Mouse (Mus musculus) forebrain, embryonic 15.5 days (tissue): Measurements from ENCODE around the gene Pgap1. TPM values are rescaled to one million over a fixed set of nuclear protein-coding genes. Genes with fewer than 3 reads are reported as not detected.

ENCODE experiments used
- ATAC-seq: fragments of 200-750 bp; cut with Nextera tagmentation; replicated peaks from 2 replicates; pipeline ENCODE4 v1.8.0; 2017; ENCODE audit warnings: mild to moderate bottlenecking, moderate TSS enrichment, moderate library complexity
- H3K27ac ChIP-seq: fragments of 300-500 bp; sonication (generic); replicated peaks from 2 replicates; pipeline ENCODE4 v1.5.1; 2015; ENCODE audit warnings: mild to moderate bottlenecking, inconsistent platforms
- H3K27me3 ChIP-seq: fragments of 300-500 bp; sonication (generic); 2 replicates; pipeline ENCODE4 v1.6.1; 2015; ENCODE audit warnings: inconsistent platforms
- H3K36me3 ChIP-seq: fragments of 300-500 bp; sonication (generic); 2 replicates; pipeline ENCODE4 v1.6.1; 2015; ENCODE audit warnings: mild to moderate bottlenecking, inconsistent platforms
- H3K4me1 ChIP-seq: fragments of 300-500 bp; sonication (generic); 2 replicates; pipeline ENCODE4 v1.6.1; 2015; ENCODE audit warnings: inconsistent platforms
- H3K4me2 ChIP-seq: fragments of 300-500 bp; sonication (generic); replicated peaks from 2 replicates; pipeline ENCODE4 v1.6.1; 2015; ENCODE audit warnings: mild to moderate bottlenecking, inconsistent platforms
- H3K4me3 ChIP-seq: fragments of 300-500 bp; sonication (generic); 2 replicates; pipeline ENCODE4 v1.5.1; 2015; ENCODE audit warnings: mild to moderate bottlenecking, inconsistent platforms
- H3K9ac ChIP-seq: fragments of 300-500 bp; sonication (generic); replicated peaks from 2 replicates; pipeline ENCODE4 v1.6.1; 2015; ENCODE audit warnings: mild to moderate bottlenecking, inconsistent platforms
- H3K9me3 ChIP-seq: fragments of 300-500 bp; sonication (generic); 2 replicates; pipeline ENCODE4 v1.6.1; 2016; ENCODE audit warnings: inconsistent platforms
- WGBS: fragments of 180-500 bp; shearing (Covaris S2); methylation state at CpG from one replicate; pipeline ENCODE4 v1.1.7; 2015; ENCODE audit warnings: mixed read lengths; 5-methylcytosine and 5-hydroxymethylcytosine counted together
- polyA plus RNA-seq: library from polyadenylated mRNA; unstranded; fragments of >200 nt; fragmentation: Nextera tagmentation; extraction: Ambion mirVana; gene quantifications from 2 replicates; pipeline ENCODE4 v1.2.1, GENCODE M21; 2015

The Pgap1 gene
- polyA plus RNA-seq, 1 experiment from 2014 or later = 30.4 TPM

- 13% methylated on average over 8 of the region's 8 CpGs for WGBS
These were observed 21.1 kb upstream of the Pgap1 start for GRCm38 (mm10) chr1:54578358-54579184.

GRCm38 (mm10) chr1:54569102-54569501 is 11.6 kb upstream of the Pgap1 start:
- H3K9ac ChIP-seq = no peak overlapping the region
- ATAC-seq = no peak
- no peak overlapping the region for H3K4me3 ChIP-seq
- no peaks in the 10 kb centered on the region for H3K36me3 ChIP-seq
- H3K9me3 ChIP-seq = no peaks in the 10 kb centered on the region
- H3K4me1 ChIP-seq = no peaks in the 10 kb centered on the region
- H3K27ac ChIP-seq = no peak overlapping the region
- WGBS = 76% methylated on average over 2 of the region's 2 CpGs
- no peak overlapping the region for H3K4me2 ChIP-seq
- no peaks in the 10 kb centered on the region for H3K27me3 ChIP-seq

More at GRCm38 (mm10) chr1:54578358-54579184, 21.1 kb upstream of the Pgap1 start:
- Histone ChIP-seq H3K4me1 (peaks cover 17% of the 10 kb centered on the region), H3K27ac (peak overlapping the region; percentile 76), H3K36me3 (no peaks in the 10 kb centered on the region), H3K9ac (no peak overlapping the region; the same call in 1 of the 2 replicates), H3K4me3 (0 out of 2 replicates have a peak overlapping the region, but pooled peaks have one; percentile 9), H3K27me3 (no peaks in the 10 kb centered on the region), H3K4me2 (peak overlapping the region; percentile 27), H3K9me3 (no peaks in the 10 kb centered on the region)
- peak; percentile 86 for ATAC-seq

- H3K27me3 ChIP-seq = no peaks in the 10 kb centered on the region
- H3K4me1 ChIP-seq = no peaks in the 10 kb centered on the region
- no peaks in the 10 kb centered on the region for H3K9me3 ChIP-seq
- no peak overlapping the region for H3K27ac ChIP-seq
- H3K4me3 ChIP-seq = no peak overlapping the region
- H3K4me2 ChIP-seq = no peak overlapping the region
- 89% methylated on average over 6 of the region's 6 CpGs for WGBS
- H3K9ac ChIP-seq = no peak overlapping the region
- ATAC-seq = no peak
- no peaks in the 10 kb centered on the region for H3K36me3 ChIP-seq
These were observed 6.4 kb upstream of the Pgap1 start for GRCm38 (mm10) chr1:54563923-54564322.

- Histone ChIP-seq H3K27ac (peak overlapping the region; percentile 95), H3K9ac (peak overlapping the region; percentile 80), H3K4me3 (peak overlapping the region; percentile 79), H3K9me3 (no peaks in the 10 kb centered on the region), H3K27me3 (no peaks in the 10 kb centered on the region), H3K36me3 (no peaks in the 10 kb centered on the region), H3K4me2 (peak overlapping the region; percentile 62), H3K4me1 (peaks cover 21% of the 10 kb centered on the region)
- ATAC-seq = no peak
- WGBS = under 1% methylated on average over 18 of the region's 18 CpGs
These were observed 780 bp downstream of the Pgap1 start for GRCm38 (mm10) chr1:54556586-54557221.

GRCm38 (mm10) chr1:54555364-54556140 is 1.9 kb downstream of the Pgap1 start:
- H3K9ac ChIP-seq = peak overlapping the region; percentile 26; the same call in 1 of the 2 replicates
- peak overlapping the region; percentile 35 for H3K4me3 ChIP-seq
- ATAC-seq = no peak
- no peaks in the 10 kb centered on the region for H3K9me3 ChIP-seq
- H3K27ac ChIP-seq = 0 out of 2 replicates have a peak overlapping the region, but pooled peaks have one; percentile 37
- peak overlapping the region; percentile 47 for H3K4me2 ChIP-seq
- WGBS = 24% methylated on average over 4 of the region's 4 CpGs
- no peaks in the 10 kb centered on the region for H3K27me3 ChIP-seq
- H3K4me1 ChIP-seq = peaks cover 21% of the 10 kb centered on the region
- H3K36me3 ChIP-seq = peaks cover 3% of the 10 kb centered on the region; the same call in 1 of the 2 replicates

GRCm38 (mm10) chr1:54552621-54553020 is 4.9 kb downstream of the Pgap1 start:
- Histone ChIP-seq H3K4me3 (no peak overlapping the region), H3K27ac (no peak overlapping the region), H3K27me3 (no peaks in the 10 kb centered on the region), H3K4me1 (peaks cover 17% of the 10 kb centered on the region), H3K4me2 (no peak overlapping the region), H3K36me3 (peaks cover 23% of the 10 kb centered on the region), H3K9ac (no peak overlapping the region), H3K9me3 (no peaks in the 10 kb centered on the region)
- 95% methylated on average over 2 of the region's 2 CpGs for WGBS
- no peak for ATAC-seq

GRCm38 (mm10) chr1:54545200-54545599 is 12.3 kb downstream of the Pgap1 start:
- no peak overlapping the region for H3K4me2 ChIP-seq
- no peak overlapping the region for H3K9ac ChIP-seq
- WGBS = 96% methylated on average over 9 of the region's 9 CpGs
- H3K4me1 ChIP-seq = no peaks in the 10 kb centered on the region
- H3K27ac ChIP-seq = no peak overlapping the region
- ATAC-seq = no peak
- no peaks in the 10 kb centered on the region for H3K9me3 ChIP-seq
- peaks cover 60% of the 10 kb centered on the region for H3K36me3 ChIP-seq
- H3K27me3 ChIP-seq = no peaks in the 10 kb centered on the region
- H3K4me3 ChIP-seq = no peak overlapping the region

GRCm38 (mm10) chr1:54542920-54543319 is 14.6 kb downstream of the Pgap1 start:
- Histone ChIP-seq H3K36me3 (peaks cover 57% of the 10 kb centered on the region), H3K4me2 (no peak overlapping the region), H3K27ac (no peak overlapping the region), H3K9me3 (no peaks in the 10 kb centered on the region), H3K9ac (no peak overlapping the region), H3K4me3 (no peak overlapping the region), H3K27me3 (no peaks in the 10 kb centered on the region), H3K4me1 (no peaks in the 10 kb centered on the region)
- ATAC-seq = no peak
- WGBS = 93% methylated on average over 2 of the region's 2 CpGs

- Histone ChIP-seq H3K9ac (no peak overlapping the region), H3K4me1 (no peaks in the 10 kb centered on the region), H3K9me3 (no peaks in the 10 kb centered on the region), H3K27me3 (no peaks in the 10 kb centered on the region), H3K27ac (no peak overlapping the region), H3K36me3 (peaks cover 52% of the 10 kb centered on the region), H3K4me3 (no peak overlapping the region), H3K4me2 (no peak overlapping the region)
- ATAC-seq = no peak
- 64% methylated on average over 6 of the region's 6 CpGs for WGBS
These were observed 26.3 kb downstream of the Pgap1 start for GRCm38 (mm10) chr1:54531170-54531569.

- no peaks in the 10 kb centered on the region for H3K4me1 ChIP-seq
- H3K9ac ChIP-seq = no peak overlapping the region
- H3K27ac ChIP-seq = no peak overlapping the region
- H3K4me3 ChIP-seq = no peak overlapping the region
- H3K36me3 ChIP-seq = peaks cover 50% of the 10 kb centered on the region
- no peaks in the 10 kb centered on the region for H3K9me3 ChIP-seq
- ATAC-seq = no peak
- H3K4me2 ChIP-seq = no peak overlapping the region
- WGBS = 85% methylated on average over 2 of the region's 2 CpGs
- no peaks in the 10 kb centered on the region for H3K27me3 ChIP-seq
These were observed 33.8 kb downstream of the Pgap1 start for GRCm38 (mm10) chr1:54523717-54524116.

GRCm38 (mm10) chr1:54520062-54520577 is 37.4 kb downstream of the Pgap1 start:
- no peak overlapping the region for H3K27ac ChIP-seq
- WGBS = 91% methylated on average over 5 of the region's 5 CpGs
- H3K4me2 ChIP-seq = no peak overlapping the region
- no peak for ATAC-seq
- H3K9ac ChIP-seq = no peak overlapping the region
- no peaks in the 10 kb centered on the region for H3K4me1 ChIP-seq
- peaks cover 41% of the 10 kb centered on the region for H3K36me3 ChIP-seq
- H3K27me3 ChIP-seq = no peaks in the 10 kb centered on the region
- no peaks in the 10 kb centered on the region for H3K9me3 ChIP-seq
- no peak overlapping the region for H3K4me3 ChIP-seq
